Mouse (Mus musculus): ENCODE measurements around the gene Cct8.
A peak's percentile ranks its signal among the peaks of the same experiment; 100 is the strongest.
"Not testable (repeated sequence)": the region's sequence is repeated elsewhere in the genome, so short reads cannot be mapped to it uniquely, and the experiment has no call there.

Gene Cct8

DNA sequence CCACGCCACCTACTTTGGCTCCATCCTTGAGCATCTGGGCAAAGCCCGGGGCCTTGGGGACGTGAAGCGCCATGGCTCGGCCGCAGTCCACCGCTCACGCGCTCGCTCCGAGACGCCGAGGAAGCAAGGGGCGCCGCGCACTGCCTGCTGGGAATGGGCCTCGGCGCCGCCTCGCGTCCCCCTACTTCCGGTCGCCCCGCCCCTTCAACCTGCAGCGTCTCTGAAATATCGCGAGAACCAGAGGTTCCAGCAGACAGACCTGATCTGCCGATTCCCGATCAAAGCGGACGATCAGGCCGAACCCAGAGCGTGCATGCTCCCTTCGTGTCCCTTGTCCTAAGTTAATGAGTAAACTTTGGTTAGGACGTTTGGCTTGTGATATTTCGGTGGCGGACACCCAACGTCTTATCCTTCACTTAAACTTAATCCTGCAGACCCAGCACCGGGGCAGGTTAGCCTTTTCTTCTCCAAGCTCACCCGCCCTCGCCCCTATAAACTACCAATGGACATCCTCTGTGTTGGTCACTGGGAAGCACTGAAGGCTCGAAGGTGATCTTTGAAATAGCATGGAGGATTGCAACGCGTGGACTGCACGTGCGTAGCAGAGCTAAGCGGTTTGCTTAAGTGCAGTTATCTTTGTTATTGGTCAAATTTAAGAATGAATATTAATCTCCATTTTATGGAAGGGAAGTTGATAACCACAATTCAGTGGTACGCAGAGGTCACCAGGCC lies at the start of gene Cct8:
Gene Cct8 (minus strand): TSS at position 158 of the 732 bp plus-strand sequence.
- DNase-seq (ENCODE audit: low read depth in 2 of 2, low spot score in 2 of 2): peak; percentile 96

DNA sequence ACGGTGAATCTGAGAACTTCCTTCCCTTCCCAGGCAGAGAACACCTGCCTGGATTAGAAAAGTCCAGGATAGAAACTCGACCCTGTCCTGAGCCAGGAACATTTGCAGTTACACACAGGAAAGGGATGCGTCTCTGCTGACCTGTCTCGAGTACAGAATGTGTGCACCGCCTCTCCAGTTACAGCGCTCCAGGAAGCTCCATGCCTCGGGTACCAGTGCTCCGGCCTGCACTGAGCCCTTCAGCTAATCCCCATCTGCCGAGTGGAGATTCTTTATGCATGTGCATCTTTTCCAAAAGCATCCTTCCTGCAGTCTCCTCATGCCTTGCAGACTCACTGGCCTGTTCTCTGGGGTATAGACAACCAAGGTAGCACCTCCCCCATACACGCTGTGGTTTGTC lies 33.1 kb upstream of the Cct8 start:
- no peak for DNase-seq (ENCODE audit: low read depth in 2 of 2, low spot score in 2 of 2)

DNA sequence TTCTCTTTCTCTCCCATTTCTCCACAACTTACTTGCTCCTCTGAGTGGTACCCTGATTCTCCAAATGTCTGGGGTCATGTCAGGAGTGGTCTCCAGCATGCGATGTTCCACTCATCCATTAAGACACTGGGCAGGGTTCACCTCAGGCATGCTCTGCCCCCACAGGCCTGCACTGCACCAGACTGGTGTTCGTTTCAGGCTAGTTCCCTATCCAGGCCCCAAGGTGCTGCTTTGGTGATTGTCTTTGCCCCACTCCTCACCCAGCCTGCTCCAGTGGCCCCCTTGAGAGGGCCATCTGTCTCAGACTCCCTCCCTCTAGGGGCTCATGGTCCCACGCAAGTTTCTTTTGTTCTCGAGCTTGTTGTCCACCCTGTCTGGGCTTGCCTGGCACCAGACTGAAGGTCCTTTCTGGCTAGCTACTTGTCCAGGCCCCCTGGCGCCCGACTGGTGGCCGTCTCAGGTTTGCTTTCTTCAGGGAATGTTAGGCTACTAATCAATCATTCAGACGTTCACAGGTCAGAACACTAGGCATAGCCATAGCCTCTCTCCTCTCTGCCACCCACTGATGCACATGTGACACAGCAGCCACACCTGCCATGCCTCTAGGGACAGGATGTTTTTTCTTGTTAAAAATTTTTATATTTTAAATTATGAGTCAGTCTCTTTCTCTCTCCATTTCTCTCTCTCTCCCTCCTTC lies 32.0 kb upstream of the Cct8 start:
- DNase-seq (ENCODE audit: low read depth in 2 of 2, low spot score in 2 of 2): no peak

DNA sequence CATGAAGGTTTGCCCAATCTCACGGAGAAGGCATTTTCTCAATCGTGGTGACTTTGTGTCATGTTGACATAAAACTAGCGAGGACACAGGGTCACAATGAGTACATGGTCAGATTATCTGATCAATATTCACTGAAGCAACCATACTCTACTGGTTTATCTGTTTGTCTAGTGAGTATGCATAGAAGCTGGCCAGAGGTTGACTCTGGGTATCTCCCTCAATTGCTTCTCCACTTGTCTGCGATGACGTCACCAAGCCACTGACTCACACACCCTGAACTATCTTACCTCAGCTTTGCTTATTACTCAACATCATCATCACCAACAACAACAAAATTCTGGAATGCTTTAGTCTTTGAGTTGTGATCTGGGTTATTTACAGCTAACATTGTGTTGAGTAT lies 28.6 kb upstream of the Cct8 start:
- no peak for DNase-seq (ENCODE audit: low read depth in 2 of 2, low spot score in 2 of 2)

GRCm38 (mm10) chr16:87512331-87512730 lies 16.7 kb upstream of the Cct8 start:
- no peak for DNase-seq (ENCODE audit: low read depth in 2 of 2, low spot score in 2 of 2)

- DNase-seq (ENCODE audit: low read depth in 2 of 2, low spot score in 2 of 2): no peak
These were observed 16.0 kb upstream of the Cct8 start for GRCm38 (mm10) chr16:87511706-87512105.

- DNase-seq (ENCODE audit: low read depth in 2 of 2, low spot score in 2 of 2): no peak
These were observed 5.8 kb upstream of the Cct8 start for GRCm38 (mm10) chr16:87501304-87502078.

GRCm38 (mm10) chr16:87499556-87499955 lies 3.9 kb upstream of the Cct8 start:
- DNase-seq (ENCODE audit: low read depth in 2 of 2, low spot score in 2 of 2): no peak

DNA sequence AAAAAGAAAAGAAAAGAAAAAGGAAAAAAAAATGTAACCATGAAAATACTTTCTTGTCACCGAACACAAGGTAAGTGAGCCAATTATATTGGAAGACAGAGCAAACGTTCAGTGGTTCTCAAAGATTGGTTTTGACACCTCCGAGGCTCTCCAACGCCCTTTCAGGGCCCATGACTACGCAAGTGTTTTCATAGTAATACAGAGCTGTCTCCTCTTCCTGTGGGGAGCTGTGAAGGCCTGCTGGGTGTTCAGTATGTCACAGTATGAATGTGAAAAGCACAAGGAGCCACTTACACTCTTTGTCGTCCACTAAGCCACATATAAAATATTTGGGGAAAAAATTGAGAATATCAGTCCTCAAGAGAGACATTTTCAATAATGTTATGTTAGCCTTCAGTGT lies 1.5 kb upstream of the Cct8 start:
- no peak for DNase-seq (ENCODE audit: low read depth in 2 of 2, low spot score in 2 of 2)

DNA sequence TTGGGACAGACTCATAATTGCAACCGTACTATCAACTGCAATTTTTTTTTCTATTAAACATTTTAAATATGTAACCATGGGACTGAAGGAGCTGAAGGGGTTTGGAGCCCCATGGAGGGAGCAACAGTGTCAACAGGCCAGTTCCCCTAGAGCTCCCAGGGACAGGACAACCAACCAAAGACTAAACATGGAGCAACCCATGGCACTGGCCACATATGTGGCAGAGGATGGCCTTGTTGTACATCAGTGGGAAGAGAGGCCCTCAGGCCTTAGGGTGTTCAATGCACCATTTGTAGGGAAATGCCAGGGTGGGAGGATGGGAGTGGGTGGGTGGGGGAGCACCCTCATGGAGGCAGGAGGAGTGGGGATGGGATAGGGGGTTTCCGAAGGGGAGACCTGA lies 1.1 kb upstream of the Cct8 start:
- no peak for DNase-seq (ENCODE audit: low read depth in 2 of 2, low spot score in 2 of 2)

GRCm38 (mm10) chr16:87494955-87495655 lies 568 bp downstream of the Cct8 start:
- no peak for DNase-seq (ENCODE audit: low read depth in 2 of 2, low spot score in 2 of 2)

DNA sequence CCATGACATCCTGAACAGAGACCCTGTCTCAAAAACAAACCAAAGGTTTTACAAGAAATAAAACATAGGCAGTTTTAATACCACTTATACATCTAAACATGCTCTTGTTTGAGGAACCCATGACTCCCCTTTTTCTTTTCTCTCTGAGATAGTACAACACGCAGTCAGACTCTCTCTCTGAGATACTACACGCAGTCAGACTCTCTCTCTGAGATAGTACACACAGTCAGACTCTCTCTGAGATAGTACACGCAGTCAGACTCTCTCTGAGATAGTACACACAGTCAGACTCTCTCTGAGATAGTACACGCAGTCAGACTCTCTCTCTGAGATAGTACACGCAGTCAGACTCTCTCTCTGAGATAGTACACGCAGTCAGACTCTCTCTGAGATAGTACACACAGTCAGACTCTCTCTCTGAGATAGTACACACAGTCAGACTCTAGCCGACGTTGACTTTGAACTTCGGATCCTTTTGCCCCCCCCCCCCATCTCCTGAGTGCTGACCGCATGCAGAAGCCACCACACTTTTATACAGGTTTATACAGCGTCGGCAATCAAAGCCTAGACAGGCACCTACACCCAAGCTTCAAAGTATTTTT lies 3.4 kb downstream of the Cct8 start:
- not testable (repeated sequence) for DNase-seq (ENCODE audit: low read depth in 2 of 2, low spot score in 2 of 2)

GRCm38 (mm10) chr16:87488605-87489004 lies 7.1 kb downstream of the Cct8 start:
- no peak for DNase-seq (ENCODE audit: low read depth in 2 of 2, low spot score in 2 of 2)

- DNase-seq (ENCODE audit: low read depth in 2 of 2, low spot score in 2 of 2): no peak
These were observed 8.9 kb downstream of the Cct8 start for GRCm38 (mm10) chr16:87486739-87487138.

GRCm38 (mm10) chr16:87484367-87484766 lies 11.3 kb downstream of the Cct8 start:
- DNase-seq (ENCODE audit: low read depth in 2 of 2, low spot score in 2 of 2): no peak

DNA sequence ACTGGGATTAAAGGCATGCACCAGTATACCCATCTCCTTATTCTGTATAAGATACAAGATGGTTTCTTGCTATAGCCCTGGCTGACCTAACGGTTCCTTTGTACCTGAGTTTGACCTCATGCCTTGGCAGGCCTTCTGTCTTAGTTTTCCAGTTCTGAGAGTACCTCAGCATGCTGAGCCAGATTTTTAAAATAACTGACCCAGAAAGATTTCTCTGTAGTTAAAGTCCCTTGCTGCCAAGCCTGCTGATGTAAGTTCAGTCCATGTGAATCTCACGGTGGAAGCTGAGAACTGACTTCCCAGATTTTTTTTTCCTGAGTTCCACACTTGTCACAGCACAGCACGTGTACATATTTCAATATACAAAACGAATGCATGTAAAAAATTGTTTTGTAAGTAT lies 25.1 kb downstream of the Cct8 start:
- no peak for DNase-seq (ENCODE audit: low read depth in 2 of 2, low spot score in 2 of 2)

GRCm38 (mm10) chr16:87458752-87459151 lies 36.9 kb downstream of the Cct8 start:
- DNase-seq (ENCODE audit: low read depth in 2 of 2, low spot score in 2 of 2): no peak

GRCm38 (mm10) chr16:87455180-87455611 lies 40.5 kb downstream of the Cct8 start:
- DNase-seq (ENCODE audit: low read depth in 2 of 2, low spot score in 2 of 2): peak in 1 of 2 experiments; percentile 40

GRCm38 (mm10) chr16:87454419-87455179 lies 41.1 kb downstream of the Cct8 start, which contains the start of gene Usp16:
Gene Usp16, plus strand, starts transcription at chr16:87454703.
- peak; percentile 86 to 90 for DNase-seq (ENCODE audit: low read depth in 2 of 2, low spot score in 2 of 2)

GRCm38 (mm10) chr16:87453226-87453625 lies 42.4 kb downstream of the Cct8 start:
- DNase-seq (ENCODE audit: low read depth in 2 of 2, low spot score in 2 of 2): no peak

All from CD8-positive naive resting alpha-beta T cell, adult 2 months (primary cell).